Mouse (Mus musculus): ENCODE measurements around the gene Tent4a. TPM values are rescaled to one million over a fixed set of nuclear protein-coding genes. Genes with fewer than 3 reads are reported as not detected.
"Not testable (repeated sequence)": the region's sequence is repeated elsewhere in the genome, so short reads cannot be mapped to it uniquely, and the experiment has no call there.

Tent4a gene
- total RNA-seq (2021) (10 to 100 TPM; 18.8 to 18.9 TPM), polyA plus RNA-seq (2012; rRNA removed) (22.7 and 24.0 TPM in 2 replicates)
- long read RNA-seq, full-length matches to known transcripts: 8 of 15 reads
- long read RNA-seq, partial matches to known transcripts: 1 of 15 reads
- long read RNA-seq, other reads (novel, unspliced or antisense): 6 of 15 reads

DNA sequence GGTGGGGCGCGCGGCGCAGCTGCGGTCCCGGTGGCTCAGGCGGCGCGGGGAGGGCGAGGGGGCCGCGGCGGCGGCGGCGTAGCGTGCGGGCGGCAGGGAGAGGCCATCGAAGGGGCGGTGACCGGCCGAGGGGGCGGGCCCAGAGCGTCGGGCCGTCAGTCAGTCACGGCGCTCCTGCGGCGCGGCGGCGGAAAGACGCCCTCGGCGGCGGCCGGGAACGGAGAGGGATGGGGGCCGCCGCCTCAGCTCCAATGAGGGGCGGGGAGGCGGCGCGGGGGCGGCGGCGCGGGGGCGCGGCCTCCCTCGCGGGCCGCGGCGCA is at the start of gene Tent4a:
Gene Tent4a, minus strand, starts transcription at position 284 of the 320 bp plus-strand sequence.
- no peak for DNase-seq

DNA sequence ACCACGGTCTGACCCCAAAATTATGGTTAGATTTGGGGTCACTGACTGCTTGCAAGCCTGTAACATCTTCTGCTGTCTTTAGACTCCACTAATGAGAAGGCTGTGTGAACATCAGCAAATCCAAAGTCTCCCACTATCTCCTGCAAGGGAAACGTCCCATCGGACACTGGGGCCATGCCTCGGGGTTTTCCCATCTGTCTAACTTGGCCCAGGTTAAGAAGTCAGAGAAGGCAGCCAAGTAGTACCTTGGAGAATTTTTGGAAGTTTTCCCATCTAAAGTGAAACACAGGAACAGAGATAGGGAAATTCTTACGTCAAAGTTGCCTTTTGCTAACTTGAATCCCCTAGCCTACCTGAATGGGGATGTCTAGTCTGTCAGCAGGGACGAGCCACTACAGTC is 49.2 kb upstream of the Tent4a start:
- DNase-seq: no peak

DNA sequence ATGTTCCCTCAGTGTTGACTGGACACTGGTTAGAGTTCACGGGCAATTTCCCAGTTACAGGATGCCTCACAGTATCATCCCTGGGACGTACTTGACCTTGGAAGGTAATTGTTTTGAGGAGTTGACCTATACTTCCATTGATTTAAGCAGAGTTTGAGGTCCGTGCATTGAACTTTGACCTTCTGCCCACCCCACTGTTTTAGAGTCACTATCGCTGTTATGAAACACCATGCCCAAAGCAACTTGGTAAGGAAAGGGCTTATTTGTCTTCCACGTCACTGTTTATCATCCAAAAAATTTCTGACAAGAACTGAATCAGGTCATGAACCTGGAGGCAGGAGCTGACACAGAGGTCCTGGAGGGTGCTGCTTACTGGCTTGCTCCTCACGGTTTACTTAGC is 48.0 kb upstream of the Tent4a start:
- no peak for DNase-seq

DNA sequence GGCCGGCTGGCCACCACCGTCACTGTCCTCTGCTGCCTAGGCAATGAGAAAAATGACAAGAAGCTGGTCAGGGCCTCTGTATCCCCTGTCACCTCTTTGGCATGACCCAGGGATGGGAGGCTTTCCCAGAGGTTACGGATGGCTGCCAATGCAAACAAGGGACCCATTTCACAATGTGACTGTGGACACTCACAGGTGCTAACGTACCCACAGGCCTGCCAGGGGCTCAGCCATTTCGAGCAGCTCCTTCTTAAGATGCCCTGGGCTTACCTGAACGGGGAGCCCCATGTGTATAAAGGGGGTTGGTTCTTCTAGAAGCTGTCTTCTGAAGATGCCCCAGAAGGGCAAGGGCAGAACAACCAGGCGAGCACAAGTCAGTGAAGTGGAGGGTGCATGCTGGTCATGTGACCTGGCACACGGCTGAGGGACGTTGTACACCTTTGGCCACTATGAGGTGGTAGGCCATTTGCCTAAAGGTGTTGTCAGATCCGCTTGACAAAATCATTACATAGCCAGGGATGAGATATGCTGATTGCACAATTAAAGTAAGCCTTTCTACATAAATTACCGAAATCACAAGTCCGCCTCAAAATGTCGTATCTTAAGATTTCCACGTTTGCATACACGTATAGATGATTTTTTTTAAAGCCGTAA is 42.9 kb upstream of the Tent4a start:
- peak; percentile 26 for DNase-seq

DNA sequence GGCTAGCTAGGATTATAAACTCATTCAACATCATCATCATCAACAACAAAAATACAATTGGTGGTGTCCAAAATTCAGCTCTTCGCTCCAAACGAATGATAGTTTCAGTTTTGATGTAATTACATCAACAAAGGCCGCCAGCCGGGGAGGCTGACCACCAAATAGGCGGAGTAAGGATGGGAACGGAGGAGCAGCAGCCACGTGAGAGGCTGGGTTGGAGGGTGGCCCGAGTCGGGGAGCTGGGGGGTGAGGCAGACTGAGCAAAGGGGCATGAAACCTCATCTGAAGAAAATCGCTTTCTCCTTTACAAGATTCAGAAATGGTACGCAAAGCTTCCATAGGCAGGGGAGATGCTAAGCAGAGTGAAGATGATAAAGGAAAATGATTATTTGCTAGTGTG is 42.3 kb upstream of the Tent4a start:
- no peak for DNase-seq

DNA sequence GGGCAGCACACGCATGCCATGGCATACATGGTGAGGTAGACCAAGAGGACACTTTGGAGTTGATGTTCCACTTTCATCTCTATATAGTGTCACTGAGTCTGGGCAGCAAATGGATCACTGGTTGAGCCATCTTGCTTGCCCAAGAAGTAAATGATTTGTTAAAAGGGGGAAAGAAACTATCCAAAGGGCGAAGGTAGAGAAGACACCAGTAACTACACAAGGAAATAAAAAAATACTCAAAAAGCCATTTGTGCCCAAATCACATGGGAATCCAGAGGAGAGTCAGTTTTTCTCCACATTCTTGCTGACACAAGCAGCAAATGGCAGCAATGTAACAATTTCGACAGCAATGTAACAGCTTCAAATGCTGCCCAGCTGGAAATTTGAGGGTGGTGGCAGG is 38.2 kb upstream of the Tent4a start:
- DNase-seq: no peak

DNA sequence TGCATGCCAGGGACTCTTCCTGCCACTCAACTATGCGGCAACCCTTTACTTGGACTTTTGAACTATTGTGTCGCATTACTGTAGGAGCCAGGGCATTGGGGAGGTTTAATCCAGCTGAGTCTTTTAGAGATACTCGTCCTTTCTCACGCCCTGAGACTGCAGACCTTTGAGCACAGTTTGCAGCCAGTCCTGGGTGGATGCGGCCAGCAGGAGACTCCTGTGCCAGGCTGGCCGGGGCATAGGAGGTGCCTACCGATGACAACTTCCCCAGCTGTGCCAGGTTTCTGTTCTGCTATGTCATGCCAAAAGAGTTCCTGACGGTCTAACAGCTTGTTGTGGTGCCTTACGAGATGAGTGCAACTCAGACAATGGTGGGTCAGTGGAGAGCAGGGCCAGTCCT is 34.8 kb upstream of the Tent4a start:
- DNase-seq: no peak

DNA sequence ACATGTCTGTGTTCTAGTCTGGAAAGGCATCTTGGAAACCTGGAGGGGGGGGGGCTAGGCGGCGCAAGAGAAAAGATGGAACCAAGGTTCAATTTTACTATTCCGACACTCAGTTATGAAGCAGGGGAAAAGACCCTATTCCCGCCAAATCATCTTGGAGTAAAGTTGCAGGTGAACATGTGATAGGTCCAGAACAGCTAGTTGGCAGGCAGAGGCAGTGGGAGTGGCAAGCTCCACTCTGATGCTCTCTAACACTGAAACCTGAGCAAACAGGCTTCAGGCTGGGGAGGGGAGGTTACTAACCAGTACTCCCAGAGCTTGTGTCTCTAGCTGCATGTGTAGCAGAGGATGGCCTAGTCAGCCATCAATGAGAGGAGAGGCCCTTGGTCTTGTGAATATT is 31.0 kb upstream of the Tent4a start:
- DNase-seq: not testable (repeated sequence)

DNA sequence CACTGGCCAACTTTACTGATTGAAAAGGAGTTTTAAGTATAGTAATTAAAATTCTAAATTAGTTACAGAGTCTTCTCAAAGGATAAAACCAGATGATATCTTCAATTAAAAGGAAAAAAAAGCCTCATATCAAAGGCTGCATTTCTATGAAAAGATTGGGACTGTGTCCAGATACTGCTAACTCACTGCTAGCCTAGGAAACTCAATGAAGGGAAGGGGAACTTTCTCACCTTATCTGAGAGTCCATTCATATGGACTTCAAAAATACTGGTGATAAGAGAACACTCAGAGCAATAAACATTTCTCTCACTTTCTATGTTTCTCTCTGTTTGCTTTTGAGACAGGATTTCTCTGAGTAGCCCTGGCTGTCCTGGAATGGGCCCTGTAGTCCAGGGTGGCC is 30.2 kb upstream of the Tent4a start:
- DNase-seq: no peak

DNA sequence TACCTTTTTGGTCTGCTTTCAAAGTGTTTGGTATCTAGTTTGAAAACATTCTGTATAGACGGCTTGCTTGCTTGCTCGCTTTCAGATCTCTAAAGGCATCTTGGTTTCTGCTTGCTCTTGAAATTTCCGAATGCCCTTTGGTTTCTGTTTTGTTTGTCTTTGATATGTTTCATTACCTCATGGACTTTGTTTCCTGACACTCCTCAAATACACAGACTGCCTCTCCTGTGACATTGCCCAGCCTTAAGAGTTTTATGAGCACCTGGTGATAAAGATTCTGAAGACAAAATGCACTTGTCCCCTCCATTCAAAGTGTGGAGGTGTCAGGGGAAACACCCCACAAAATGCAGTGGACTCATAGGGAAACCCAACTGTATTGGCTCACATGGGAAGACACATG is 29.5 kb upstream of the Tent4a start:
- no peak for DNase-seq

DNA sequence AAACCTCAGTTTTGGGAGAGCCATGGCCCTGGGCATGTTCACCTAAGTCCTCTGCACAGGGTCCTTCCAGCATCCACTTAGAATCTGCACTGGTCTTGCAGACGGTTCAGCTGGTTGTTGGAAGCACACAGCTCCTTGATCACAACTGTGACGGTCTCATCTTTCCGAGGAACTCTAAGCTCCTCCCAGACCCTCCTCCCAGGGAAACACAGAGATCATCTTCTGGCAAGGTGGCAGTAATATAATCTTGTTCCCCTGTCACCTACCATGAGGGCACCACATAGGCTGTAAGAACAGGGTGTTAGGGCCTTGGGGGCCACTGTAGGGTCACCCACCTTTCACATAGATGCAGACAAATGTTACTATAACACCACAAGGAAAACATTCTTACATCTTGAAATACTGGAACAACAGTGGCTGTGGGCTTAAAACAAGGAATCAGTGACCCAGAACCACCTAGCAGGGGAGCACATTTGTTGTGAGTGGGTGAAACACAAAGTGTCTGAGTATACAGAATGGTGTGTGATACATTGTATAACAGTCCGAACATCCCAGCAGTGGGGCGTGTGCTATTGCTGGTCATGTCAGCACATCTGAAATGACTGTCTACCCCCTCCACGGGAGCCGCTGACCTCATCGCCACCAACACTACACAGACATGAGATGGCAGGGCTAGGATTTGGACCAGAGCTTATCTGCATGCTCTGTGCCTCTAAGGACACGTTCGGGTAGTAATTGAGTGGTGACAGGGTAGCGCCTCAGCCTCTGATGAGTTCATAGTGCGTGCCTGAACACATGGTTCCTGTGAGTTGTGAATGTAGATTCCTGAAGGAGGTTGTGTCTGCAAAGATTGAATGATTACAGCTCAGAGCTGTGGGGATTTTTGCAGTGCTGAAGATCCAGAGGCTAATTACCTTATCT is 28.5 kb upstream of the Tent4a start:
- no peak for DNase-seq

DNA sequence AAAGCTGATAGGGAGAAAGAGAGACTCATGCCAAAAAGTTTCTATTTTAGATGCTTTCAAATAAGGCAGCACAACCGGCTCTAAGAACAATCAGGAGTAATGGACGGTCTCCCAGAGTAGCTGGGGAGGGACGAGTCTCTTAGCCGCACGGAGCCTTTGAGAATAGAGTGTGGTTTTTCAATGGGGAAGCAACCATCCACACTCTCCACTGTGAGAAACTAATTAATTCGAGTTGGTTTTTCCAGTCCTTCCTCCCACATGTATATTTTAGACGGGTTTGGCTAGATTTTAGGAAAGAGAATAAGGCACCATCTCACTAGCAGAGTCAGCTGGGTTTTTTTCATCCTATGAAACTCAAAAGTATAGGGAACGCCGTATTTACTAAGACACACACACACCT is 27.6 kb upstream of the Tent4a start:
- DNase-seq: no peak

DNA sequence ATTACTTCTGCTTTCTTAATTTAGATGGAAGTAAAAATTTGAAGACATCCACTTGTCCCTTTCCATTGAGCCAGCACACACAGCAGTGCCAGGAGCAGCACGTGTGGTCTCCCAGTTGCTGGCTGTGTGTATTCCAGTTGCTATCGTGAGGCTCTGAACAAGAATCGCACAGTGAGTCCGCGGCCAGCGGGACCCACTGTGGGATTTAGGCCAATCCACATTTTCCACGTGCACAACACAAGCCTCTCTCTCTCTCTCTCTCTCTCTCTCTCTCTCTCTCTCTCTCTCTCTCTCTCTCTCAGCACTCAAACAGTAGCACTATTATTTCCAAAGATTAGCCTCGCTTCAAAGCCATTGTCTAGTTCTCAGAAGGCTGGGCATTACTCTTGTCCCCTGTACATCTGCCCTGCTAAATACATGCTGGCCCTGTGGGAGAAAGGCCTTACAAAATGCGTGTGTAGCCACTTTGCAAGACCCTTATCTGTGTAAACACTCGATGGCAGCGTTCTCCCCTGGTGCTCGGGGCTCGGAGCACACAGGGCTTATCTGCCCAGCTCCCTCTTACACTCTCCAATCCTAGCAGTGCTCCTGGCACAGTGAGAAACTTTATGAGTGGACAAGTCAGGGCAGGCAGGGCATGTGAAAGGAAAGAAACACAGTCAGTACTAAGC is 25.0 kb upstream of the Tent4a start:
- no peak for DNase-seq

DNA sequence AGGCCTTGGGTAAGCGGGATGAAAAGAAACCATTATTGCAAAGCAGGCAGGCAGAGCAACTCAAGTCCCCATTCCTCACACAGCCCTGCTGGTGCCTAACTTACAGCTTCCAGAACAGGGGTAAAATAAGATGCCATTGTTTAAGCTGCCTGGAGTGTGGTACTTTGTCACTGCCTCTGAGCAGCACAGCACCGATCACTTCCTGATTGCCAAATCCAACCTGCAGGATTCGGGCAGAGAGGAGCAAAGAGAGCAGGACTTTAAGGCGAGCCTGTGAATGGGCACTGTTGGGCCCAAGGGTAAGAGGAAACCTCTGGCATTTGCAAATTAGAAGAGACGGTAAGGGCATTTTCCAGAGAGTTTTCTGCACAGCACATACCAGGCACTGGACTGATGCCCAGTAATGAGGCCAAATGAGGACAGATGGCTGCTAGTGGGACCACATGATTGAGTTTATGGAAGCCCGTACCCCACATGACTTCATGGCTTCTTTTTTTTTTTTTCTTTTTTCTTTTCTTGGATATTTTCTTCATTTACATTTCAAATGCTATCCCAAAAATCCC is 23.8 kb upstream of the Tent4a start:
- DNase-seq: no peak

DNA sequence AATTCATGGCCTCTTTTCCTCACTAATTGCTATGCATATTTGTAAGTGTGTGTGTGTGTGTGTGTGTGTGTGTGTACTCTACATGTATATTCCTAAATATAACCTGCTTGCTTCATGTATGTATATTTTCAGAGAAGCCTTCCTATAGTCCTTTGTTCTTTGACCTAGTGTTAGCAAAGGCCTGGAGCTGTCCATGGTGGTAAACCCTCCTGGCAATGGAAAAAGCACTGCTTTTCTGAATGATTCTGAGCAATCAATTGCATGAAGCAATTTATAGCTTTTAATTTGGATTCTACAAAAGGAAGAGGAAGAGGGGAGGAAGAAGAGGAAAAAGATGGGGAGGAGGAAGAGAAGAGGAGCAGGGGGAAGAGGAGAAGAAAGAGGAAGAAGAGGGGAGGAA is 22.3 kb upstream of the Tent4a start:
- DNase-seq: no peak

DNA sequence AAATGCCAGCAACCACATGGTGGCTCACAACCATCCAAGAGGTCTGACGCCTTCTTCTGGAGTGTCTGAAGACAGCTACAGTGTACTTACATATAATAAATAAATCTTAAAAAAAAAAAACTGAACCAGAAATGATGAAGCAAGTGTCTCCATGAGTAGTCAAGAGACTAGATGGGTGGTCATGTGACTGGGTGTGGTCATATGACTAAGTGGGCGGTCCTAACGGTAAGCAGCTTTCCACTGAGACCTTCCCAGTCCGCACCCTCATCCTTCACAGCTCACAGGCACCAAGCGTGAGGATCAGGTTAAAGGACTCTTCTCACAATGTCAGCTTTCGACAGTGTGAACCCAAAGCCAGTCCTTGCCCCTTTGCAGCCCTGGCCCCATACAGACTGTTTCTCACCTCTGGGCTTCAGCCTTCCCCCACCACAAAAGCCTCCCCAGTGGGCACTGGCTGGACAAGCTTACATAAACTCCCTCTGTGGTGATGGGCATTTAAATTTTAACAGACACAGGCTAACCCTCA is 21.6 kb upstream of the Tent4a start:
- DNase-seq: no peak

DNA sequence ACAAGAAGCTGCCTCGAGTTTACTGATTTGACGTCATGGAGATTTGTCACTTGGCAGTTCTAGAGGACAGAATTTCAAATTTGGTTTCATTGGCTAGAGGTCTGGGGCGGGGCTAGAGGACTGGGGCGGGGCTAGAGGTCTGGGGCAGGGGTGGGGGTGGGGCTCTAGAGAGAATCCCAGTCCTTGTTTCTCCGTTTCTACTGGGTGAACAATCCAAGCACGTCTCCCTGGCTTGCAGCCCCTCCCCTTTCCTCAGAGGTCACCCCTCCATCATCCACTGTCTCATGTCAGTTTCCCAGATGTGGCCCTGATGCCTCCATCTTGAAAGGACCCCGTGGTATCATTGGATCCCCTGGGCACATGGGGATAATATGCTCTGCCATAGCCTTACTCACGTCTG is 20.6 kb upstream of the Tent4a start:
- DNase-seq: no peak

DNA sequence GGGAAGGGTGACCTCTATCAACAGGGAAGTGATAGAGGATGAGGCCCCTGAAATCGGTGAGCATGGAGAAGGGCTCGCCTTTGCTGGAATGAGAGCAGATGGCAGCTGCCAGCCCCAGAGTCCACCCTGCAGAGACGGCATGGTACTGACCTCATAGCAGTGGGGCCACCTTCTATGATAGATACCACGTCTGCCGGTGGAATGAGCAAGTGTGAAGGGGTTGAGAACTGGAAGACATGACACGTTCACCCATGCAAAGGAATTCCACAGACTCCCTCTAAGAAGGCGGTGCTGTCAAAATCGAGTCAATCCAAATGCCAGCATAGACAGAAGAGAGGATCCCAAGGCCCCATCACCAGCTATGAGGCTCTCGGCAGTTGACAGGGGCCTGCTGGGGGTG is 19.8 kb upstream of the Tent4a start:
- DNase-seq: no peak

DNA sequence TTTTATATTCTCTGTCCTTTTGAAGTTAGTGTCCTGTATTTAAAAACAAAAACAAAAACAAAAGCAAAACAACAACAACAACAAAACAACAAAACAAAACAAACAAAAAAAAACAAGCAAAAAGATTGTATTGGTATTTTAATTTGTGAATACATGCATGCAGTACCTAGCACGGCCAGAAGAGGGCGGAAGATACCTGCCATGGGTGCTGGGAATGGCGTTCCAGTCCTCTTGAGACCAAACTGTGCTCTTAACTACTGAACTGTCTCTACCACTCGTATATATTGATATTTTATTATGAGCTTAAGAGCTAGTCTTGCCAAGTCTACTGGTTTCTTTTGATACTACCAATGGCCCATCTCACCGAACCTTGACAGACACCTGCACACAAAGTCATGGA is 18.6 kb upstream of the Tent4a start:
- DNase-seq: no peak

DNA sequence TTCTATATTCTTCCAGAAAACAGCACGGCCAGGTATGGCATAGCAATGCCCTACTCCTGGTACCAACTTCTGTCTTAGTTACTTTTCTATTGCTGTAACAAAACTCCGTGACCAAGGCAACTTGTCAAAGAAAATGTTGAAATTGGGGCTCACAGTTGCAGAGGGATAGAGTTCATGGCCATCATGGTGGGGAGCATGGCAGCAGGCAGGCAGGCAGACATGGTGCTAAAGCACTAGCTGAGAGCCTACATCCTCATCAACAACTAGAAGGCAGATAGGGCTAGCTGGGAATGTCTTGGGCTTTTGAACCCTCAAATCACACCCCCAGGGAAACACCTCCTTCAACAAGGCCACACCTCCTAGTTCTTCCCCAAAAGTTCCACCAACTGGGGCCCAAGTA is 16.4 kb upstream of the Tent4a start:
- DNase-seq: no peak

DNA sequence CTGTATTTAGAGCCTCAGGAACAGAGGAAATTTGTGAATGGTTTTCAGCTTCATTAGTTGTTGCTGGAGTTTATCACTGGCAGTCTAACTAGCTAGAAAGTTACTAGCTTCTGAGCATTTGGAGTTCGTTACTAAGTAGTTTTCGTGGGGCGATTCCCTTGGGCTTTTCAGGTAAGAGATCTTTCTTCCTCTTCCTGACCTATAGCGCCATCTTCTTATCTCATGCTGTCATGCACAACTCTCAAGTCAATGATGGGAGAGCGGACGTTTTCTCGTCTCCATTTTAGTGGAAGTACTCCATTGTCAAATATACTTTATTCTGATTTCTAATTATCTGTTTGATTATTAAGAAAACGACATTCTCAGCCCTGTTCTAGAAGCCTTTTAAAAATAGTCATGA is 15.6 kb upstream of the Tent4a start:
- no peak for DNase-seq

DNA sequence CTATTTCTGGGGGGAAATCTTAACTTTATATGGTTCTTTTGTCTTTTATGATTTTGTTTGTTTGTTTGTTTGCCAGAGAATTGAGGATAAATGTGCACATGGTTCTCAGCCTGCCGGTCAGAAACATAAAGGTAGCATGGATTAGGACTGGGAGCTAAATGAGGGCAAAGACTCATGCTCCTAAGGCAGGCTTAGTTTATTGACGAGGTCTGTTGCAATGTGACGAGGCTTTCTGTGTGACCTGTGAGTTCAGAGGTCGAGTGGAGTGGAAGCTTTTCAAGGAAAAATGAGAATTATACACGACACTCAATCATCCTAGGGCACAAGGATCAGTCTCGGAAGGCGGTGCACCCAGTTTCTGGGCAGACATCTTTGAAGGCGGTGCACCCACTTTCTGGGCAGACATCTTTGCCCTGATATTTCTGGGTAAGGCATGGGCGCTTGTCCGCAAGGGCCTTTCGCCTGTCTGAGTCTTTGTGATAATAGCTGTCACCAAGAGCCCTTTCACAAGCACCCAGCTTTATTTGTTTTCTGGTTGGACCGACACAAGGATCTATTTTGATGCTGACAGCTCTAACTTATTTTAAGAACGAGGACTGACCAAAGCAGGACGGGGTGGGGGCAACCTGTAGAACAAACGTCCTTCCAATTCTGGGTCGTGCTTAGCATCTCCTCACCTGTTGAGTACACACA is 13.2 kb upstream of the Tent4a start:
- no peak for DNase-seq
